Mouse (Mus musculus): Measurements from ENCODE around the gene Pard3b.

Gene Pard3b

GRCm38 (mm10) chr1:62466544-62466943, 827.9 kb downstream of the Pard3b start:
- DNase-seq (ENCODE audit: low spot score) = no peak

- DNase-seq (ENCODE audit: low spot score) = no peak
Measured at GRCm38 (mm10) chr1:62483059-62483458, 844.4 kb downstream of the Pard3b start.

- no peak for DNase-seq (ENCODE audit: low spot score)
Measured at GRCm38 (mm10) chr1:62488871-62489270, 850.2 kb downstream of the Pard3b start.

GRCm38 (mm10) chr1:62499146-62499545, 860.5 kb downstream of the Pard3b start:
- no peak for DNase-seq (ENCODE audit: low spot score)

GRCm38 (mm10) chr1:62510501-62510900, 871.9 kb downstream of the Pard3b start:
- no peak for DNase-seq (ENCODE audit: low spot score)

GRCm38 (mm10) chr1:62511681-62512080, 873.1 kb downstream of the Pard3b start:
- no peak for DNase-seq (ENCODE audit: low spot score)

GRCm38 (mm10) chr1:62518621-62519213, 880.1 kb downstream of the Pard3b start:
- no peak for DNase-seq (ENCODE audit: low spot score)

- no peak for DNase-seq (ENCODE audit: low spot score)
Measured at GRCm38 (mm10) chr1:62521368-62521767, 882.7 kb downstream of the Pard3b start.

- no peak for DNase-seq (ENCODE audit: low spot score)
Measured at GRCm38 (mm10) chr1:62522761-62523160, 884.1 kb downstream of the Pard3b start.

GRCm38 (mm10) chr1:62527788-62528187, 889.2 kb downstream of the Pard3b start:
- no peak for DNase-seq (ENCODE audit: low spot score)

- no peak for DNase-seq (ENCODE audit: low spot score)
Measured at GRCm38 (mm10) chr1:62529941-62530340, 891.3 kb downstream of the Pard3b start.

GRCm38 (mm10) chr1:62532426-62533126, 894.0 kb downstream of the Pard3b start:
- DNase-seq (ENCODE audit: low spot score) = no peak

- no peak for DNase-seq (ENCODE audit: low spot score)
Measured at GRCm38 (mm10) chr1:62548953-62549352, 910.3 kb downstream of the Pard3b start.

- DNase-seq (ENCODE audit: low spot score) = no peak
Measured at GRCm38 (mm10) chr1:62550546-62550945, 911.9 kb downstream of the Pard3b start.

- DNase-seq (ENCODE audit: low spot score) = no peak
Measured at GRCm38 (mm10) chr1:62551516-62551915, 912.9 kb downstream of the Pard3b start.

- no peak for DNase-seq (ENCODE audit: low spot score)
Measured at GRCm38 (mm10) chr1:62555838-62556237, 917.2 kb downstream of the Pard3b start.

- no peak for DNase-seq (ENCODE audit: low spot score)
Measured at GRCm38 (mm10) chr1:62562987-62563386, 924.4 kb downstream of the Pard3b start.

GRCm38 (mm10) chr1:62564245-62565119, 925.9 kb downstream of the Pard3b start:
- no peak for DNase-seq (ENCODE audit: low spot score)

- no peak for DNase-seq (ENCODE audit: low spot score)
Measured at GRCm38 (mm10) chr1:62565120-62565809, 926.6 kb downstream of the Pard3b start.

- DNase-seq (ENCODE audit: low spot score) = no peak
Measured at GRCm38 (mm10) chr1:62566596-62566995, 928.0 kb downstream of the Pard3b start.

- DNase-seq (ENCODE audit: low spot score) = no peak
Measured at GRCm38 (mm10) chr1:62576939-62577590, 938.4 kb downstream of the Pard3b start.
